Mouse (Mus musculus): ENCODE measurements at regions not wholly inside any gene's neighbourhood (a gene's known extent, or its start where the extent isn't known, plus 50 kb on each side); places are given as distances from the start of the nearest gene placed in this dataset.

GRCm38 (mm10) chr5:148454200-148454599, 54.5 kb upstream of the Slc7a1 start:
- DNase-seq (ENCODE audit: low read depth, low spot score): no peak

- no peak for DNase-seq (ENCODE audit: low read depth, low spot score)
These were observed 54.1 kb upstream of the Slc7a1 start for GRCm38 (mm10) chr5:148453776-148454175.

- DNase-seq (ENCODE audit: low read depth, low spot score): no peak
These were observed 53.4 kb upstream of the Slc7a1 start for GRCm38 (mm10) chr5:148452909-148453632.

DNA sequence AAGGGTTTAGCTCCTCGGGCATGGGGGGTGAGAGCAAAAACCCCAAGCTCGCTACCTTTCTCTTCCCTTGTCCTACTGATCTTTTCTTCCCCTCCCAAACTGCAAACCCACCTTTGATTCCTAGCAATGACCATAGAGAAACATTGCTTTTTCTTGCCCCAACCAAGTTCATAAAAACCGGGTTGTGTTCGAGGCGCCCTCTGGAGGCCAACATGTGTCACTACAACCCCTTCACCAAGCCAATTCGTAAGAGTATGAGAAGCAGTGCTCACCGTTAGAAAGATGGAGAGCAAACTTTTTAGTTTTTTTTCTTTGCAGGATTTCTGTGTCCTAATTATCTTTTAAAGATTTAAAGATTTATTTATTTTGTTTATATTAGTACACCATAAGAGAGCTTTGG, 52.1 kb upstream of the Slc7a1 start:
- peak; percentile 81 for DNase-seq (ENCODE audit: low read depth, low spot score)

DNA sequence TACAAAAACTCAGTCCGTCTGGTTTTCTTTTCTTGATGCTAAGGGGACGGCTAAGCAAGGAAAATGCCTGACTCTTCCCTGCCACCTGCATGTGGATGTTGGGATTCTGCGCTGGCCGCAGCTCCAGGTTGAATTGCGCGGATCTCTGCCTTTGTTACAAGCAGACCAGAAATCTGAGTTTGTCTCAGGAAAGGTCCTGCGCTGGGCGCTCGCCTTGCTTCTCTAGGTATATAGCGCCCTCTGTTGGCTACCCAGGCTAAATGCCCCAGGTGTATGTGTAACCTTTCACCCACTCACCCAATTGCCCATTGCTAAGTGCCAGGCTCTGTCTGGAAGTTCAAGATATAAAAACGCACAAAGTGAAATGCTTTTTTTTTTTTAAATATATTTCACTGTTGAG, 51.2 kb upstream of the Slc7a1 start:
- peak; percentile 79 for DNase-seq (ENCODE audit: low read depth, low spot score)
